ENCODE assay signal across 18 mouse cellular contexts in genomic region chr19:36637948-36638587, GRCm38 (mm10).
DNase-seq lines count a peak whose midpoint lies in the region; ATAC-seq and TF ChIP-seq lines count a peak whose summit lies in the region.
"Had no signal": no experiment of that assay in that cellular context is flagged by ENCODE, and none has a peak within 500 bp of the region (broad histone marks: within the 10 kb centered on the region; RNA-seq: fewer than 3 reads in every experiment).

No protein-coding gene starts in this region.

- WGBS in midbrain, embryonic 10.5 days: 73% methylated on average over 7 of the region's 7 CpGs
- 60% methylated on average over 7 of the region's 7 CpGs for WGBS in midbrain, embryonic 16.5 days
- 50% methylated on average over 7 of the region's 7 CpGs for WGBS in intestine, postnatal 0 days
- 71% methylated on average over 7 of the region's 7 CpGs for whole genome bisulfite sequencing in stomach, postnatal 0 days
- 70% methylated on average over 7 of the region's 7 CpGs for WGBS in neural tube, embryonic 15.5 days

- H3K27ac ChIP-seq in midbrain, embryonic 10.5 days (replicated peaks): no peak overlapping the region
- no peak overlapping the region for H3K27ac ChIP-seq in midbrain, embryonic 16.5 days (ENCODE audit: low read length)
- H3K27ac ChIP-seq in intestine, postnatal 0 days (ENCODE audit: low read depth, low read length): no peak overlapping the region; the same call in 1 of the 2 replicates
- no peak overlapping the region for H3K27ac ChIP-seq in stomach, postnatal 0 days (replicated peaks)
- no peak overlapping the region for H3K27ac ChIP-seq in neural tube, embryonic 15.5 days (replicated peaks)
- H3K27ac ChIP-seq: embryonic facial prominence, embryonic 10.5 days; forebrain, embryonic 13.5 days had no signal

- peaks cover 14% of the 10 kb centered on the region; the same call in 1 of the 2 replicates for H3K9me3 ChIP-seq in midbrain, embryonic 10.5 days (replicated peaks)
- H3K9me3 ChIP-seq in midbrain, embryonic 16.5 days (replicated peaks; ENCODE audit: control insufficient read depth, low read length, poor library complexity, severe bottlenecking): no peaks in the 10 kb centered on the region; the same call in 1 of the 2 replicates
- no peaks in the 10 kb centered on the region for H3K9me3 ChIP-seq in intestine, postnatal 0 days (ENCODE audit: control insufficient read depth)
- H3K9me3 ChIP-seq in stomach, postnatal 0 days (ENCODE audit: control insufficient read depth, low read length): no peaks in the 10 kb centered on the region
- 0 out of 2 replicates have a peak, but pooled peaks cover 4% of the 10 kb centered on the region for H3K9me3 ChIP-seq in neural tube, embryonic 15.5 days (replicated peaks)

- H3K36me3 ChIP-seq in midbrain, embryonic 10.5 days: no peaks in the 10 kb centered on the region
- H3K36me3 ChIP-seq in midbrain, embryonic 16.5 days (ENCODE audit: control insufficient read depth, insufficient read depth, low read length): no peaks in the 10 kb centered on the region
- no peaks in the 10 kb centered on the region for H3K36me3 ChIP-seq in intestine, postnatal 0 days (ENCODE audit: control insufficient read depth, insufficient read depth)
- no peaks in the 10 kb centered on the region for H3K36me3 ChIP-seq in stomach, postnatal 0 days (ENCODE audit: control insufficient read depth, insufficient read depth, low read length)
- no peaks in the 10 kb centered on the region for H3K36me3 ChIP-seq in neural tube, embryonic 15.5 days
- H3K36me3 ChIP-seq: embryonic facial prominence, embryonic 10.5 days had no signal

- H3K9ac ChIP-seq in midbrain, embryonic 16.5 days (ENCODE audit: low read depth, low read length): no peak overlapping the region
- no peak overlapping the region for H3K9ac ChIP-seq in intestine, postnatal 0 days (ENCODE audit: low read depth, low read length)
- no peak overlapping the region for H3K9ac ChIP-seq in stomach, postnatal 0 days (ENCODE audit: low read length)
- no peak overlapping the region for H3K9ac ChIP-seq in neural tube, embryonic 15.5 days (replicated peaks)
- H3K9ac ChIP-seq: forebrain, embryonic 13.5 days had no signal

- no peak overlapping the region for H3K4me3 ChIP-seq in midbrain, embryonic 10.5 days
- no peak overlapping the region for H3K4me3 ChIP-seq in midbrain, embryonic 16.5 days (ENCODE audit: low read depth, low read length)
- no peak overlapping the region for H3K4me3 ChIP-seq in intestine, postnatal 0 days (ENCODE audit: low read depth, low read length)
- H3K4me3 ChIP-seq in stomach, postnatal 0 days (ENCODE audit: low read depth, low read length): no peak overlapping the region
- no peak overlapping the region for H3K4me3 ChIP-seq in neural tube, embryonic 15.5 days (replicated peaks)
- H3K4me3 ChIP-seq: embryonic facial prominence, embryonic 10.5 days; forebrain, embryonic 13.5 days; megakaryocyte, embryonic 14.5 days had no signal

- peaks cover 6% of the 10 kb centered on the region; the same call in 1 of the 2 replicates for H3K4me1 ChIP-seq in midbrain, embryonic 10.5 days
- H3K4me1 ChIP-seq in midbrain, embryonic 16.5 days (ENCODE audit: control insufficient read depth, insufficient read depth, low read length): no peaks in the 10 kb centered on the region
- H3K4me1 ChIP-seq in intestine, postnatal 0 days (replicated peaks; ENCODE audit: control insufficient read depth, insufficient read depth, low read length): no peaks in the 10 kb centered on the region
- no peaks in the 10 kb centered on the region for H3K4me1 ChIP-seq in stomach, postnatal 0 days (replicated peaks; ENCODE audit: control insufficient read depth, insufficient read depth)
- H3K4me1 ChIP-seq in neural tube, embryonic 15.5 days: no peaks in the 10 kb centered on the region
- H3K4me1 ChIP-seq: embryonic facial prominence, embryonic 10.5 days; forebrain, embryonic 13.5 days; megakaryocyte, embryonic 14.5 days had no signal

- TF ChIP-seq EP300 in stomach, postnatal 0 days (optimal IDR thresholded peaks at IDR 0.05): no peak

- peak; percentile 70 for DNase-seq in heart, adult 11 months
- no peak for DNase-seq in heart, adult 18-20 months
- DNase-seq in midbrain, embryonic 10.5 days (ENCODE audit: low spot score): peak; percentile 29
- DNase-seq in stomach, postnatal 0 days (ENCODE audit: low spot score): no peak
- DNase-seq in spleen, postnatal 36 days (ENCODE audit: low spot score in 2 of 2): no peak
- DNase-seq: adrenal gland, adult 2 months; cerebellum, postnatal 10 days; kidney, postnatal 14 days; layer of hippocampus, adult 9-11 months; lung, postnatal 10 days; thymus, postnatal 25 days had no signal

- H3K27me3 ChIP-seq in midbrain, embryonic 10.5 days (ENCODE audit: low read depth, poor library complexity, severe bottlenecking): peaks cover 32% of the 10 kb centered on the region
- H3K27me3 ChIP-seq in midbrain, embryonic 16.5 days (ENCODE audit: control insufficient read depth, insufficient read depth, low read depth, low read length): no peaks in the 10 kb centered on the region
- no peaks in the 10 kb centered on the region for H3K27me3 ChIP-seq in intestine, postnatal 0 days (replicated peaks; ENCODE audit: control insufficient read depth, insufficient read depth, low read length)
- H3K27me3 ChIP-seq in stomach, postnatal 0 days (ENCODE audit: control insufficient read depth, insufficient read depth, low read length): no peaks in the 10 kb centered on the region
- no peaks in the 10 kb centered on the region for H3K27me3 ChIP-seq in neural tube, embryonic 15.5 days (replicated peaks)
- H3K27me3 ChIP-seq: CH12.LX; forebrain, embryonic 13.5 days had no signal

- no peak overlapping the region for H3K4me2 ChIP-seq in midbrain, embryonic 16.5 days (ENCODE audit: low read length)
- no peak overlapping the region for H3K4me2 ChIP-seq in intestine, postnatal 0 days (replicated peaks; ENCODE audit: low read depth)
- H3K4me2 ChIP-seq in stomach, postnatal 0 days (replicated peaks; ENCODE audit: low read depth): no peak overlapping the region
- no peak overlapping the region for H3K4me2 ChIP-seq in neural tube, embryonic 15.5 days
- H3K4me2 ChIP-seq: forebrain, embryonic 13.5 days had no signal

- no peak for TF ChIP-seq CTCF in intestine, postnatal 0 days (IDR thresholded peaks at IDR 0.05; ENCODE audit: low read depth)
- TF ChIP-seq CTCF in stomach, postnatal 0 days (IDR thresholded peaks at IDR 0.05; ENCODE audit: low read depth): no peak

- ATAC-seq in midbrain, embryonic 16.5 days: no peak
- ATAC-seq in intestine, postnatal 0 days: peak; percentile 81
- peak; percentile 65; the same call in 1 of the 2 replicates for ATAC-seq in stomach, postnatal 0 days (ENCODE audit: low FRiP score, low TSS enrichment)
- no peak for ATAC-seq in neural tube, embryonic 15.5 days (ENCODE audit: low FRiP score)
- ATAC-seq: forebrain, embryonic 13.5 days had no signal

Comparison
In these comparisons a context has a peak if more than half of its experiments do, and no peak if none do; other contexts are left out.
1. DNase-seq: peak in heart, adult 11 months (single experiment) and midbrain, embryonic 10.5 days (single experiment); none in heart, adult 18-20 months (0 of 2), stomach, postnatal 0 days (single experiment) and spleen, postnatal 36 days (0 of 2).
2. ATAC-seq: peak in intestine, postnatal 0 days (single experiment) and stomach, postnatal 0 days (single experiment); none in midbrain, embryonic 16.5 days (single experiment) and neural tube, embryonic 15.5 days (single experiment).